Mouse (Mus musculus): ENCODE results near the gene Dnajb1. TPM values are rescaled to one million over a fixed set of nuclear protein-coding genes. Genes with fewer than 3 reads are reported as not detected.
A peak's percentile ranks its signal among the peaks of the same experiment; 100 is the strongest.
"Not testable (repeated sequence)": the region's sequence is repeated elsewhere in the genome, so short reads cannot be mapped to it uniquely, and the experiment has no call there.

Gene Dnajb1
- polyA plus RNA-seq, 1 experiment from 2014 or later: 75.9 TPM

DNA sequence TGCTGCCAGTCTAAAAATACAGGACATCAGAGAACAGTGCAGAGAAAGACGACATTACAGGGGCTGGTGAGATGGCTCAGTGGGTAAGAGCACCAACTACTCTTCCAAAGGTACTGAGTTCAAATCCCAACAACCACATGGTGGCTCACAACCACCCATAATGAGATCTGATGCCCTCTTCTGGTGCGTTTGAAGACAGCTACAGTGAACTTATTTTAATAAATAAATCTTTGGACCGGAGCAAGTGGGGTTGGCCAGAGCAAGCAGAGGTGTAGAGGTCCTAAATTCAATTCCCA, 13.0 kb upstream of the Dnajb1 start:
- H3K27me3 ChIP-seq (replicated peaks; ENCODE audit: control insufficient read depth, insufficient read depth, low read length); H3K9me3 ChIP-seq (ENCODE audit: control insufficient read depth, low read length); H3K36me3 ChIP-seq (ENCODE audit: control insufficient read depth, insufficient read depth, low read length); ATAC-seq (replicated peaks; ENCODE audit: low FRiP score); DNase-seq (ENCODE audit: low spot score): not testable (repeated sequence)
- Histone ChIP-seq H3K27ac (ENCODE audit: low read depth, low read length) (peak overlapping the region; percentile 90), H3K9ac (ENCODE audit: low read depth, low read length) (peak overlapping the region; percentile 74), H3K4me2 (peak overlapping the region; percentile 76), H3K4me1 (replicated peaks; ENCODE audit: control insufficient read depth, insufficient read depth, low read length) (peaks cover 20% of the 10 kb centered on the region), H3K4me3 (ENCODE audit: low read depth, low read length) (peak overlapping the region; percentile 90)
- WGBS: 54% methylated on average over 3 of the region's 3 CpGs

DNA sequence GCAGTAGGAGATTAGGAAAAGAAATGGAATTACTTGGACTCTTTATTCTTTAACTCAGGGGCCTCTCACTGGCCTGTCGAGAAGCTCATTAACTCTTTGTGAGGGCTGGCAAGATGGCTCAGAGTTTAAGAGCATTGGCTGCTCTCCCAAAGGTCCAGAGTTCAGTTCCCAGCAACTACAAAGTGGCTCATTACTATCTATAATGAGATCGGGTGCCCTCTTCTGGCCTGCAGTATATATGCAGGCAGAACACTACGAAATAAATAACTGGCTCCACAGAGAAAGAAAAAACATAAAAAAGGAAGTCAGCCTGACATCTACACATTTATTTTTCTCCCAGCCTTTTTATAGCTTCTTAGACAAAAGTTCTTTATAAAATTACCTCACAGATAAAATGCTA, 11.6 kb upstream of the Dnajb1 start:
- ATAC-seq (replicated peaks; ENCODE audit: low FRiP score) (no peak), DNase-seq (ENCODE audit: low spot score) (no peak)
- peaks cover 24% of the 10 kb centered on the region for H3K4me1 ChIP-seq (replicated peaks; ENCODE audit: control insufficient read depth, insufficient read depth, low read length)
- no peaks in the 10 kb centered on the region for H3K27me3 ChIP-seq (replicated peaks; ENCODE audit: control insufficient read depth, insufficient read depth, low read length)
- 28% methylated on average over 3 of the region's 3 CpGs for WGBS
- H3K27ac ChIP-seq (ENCODE audit: low read depth, low read length): no peak overlapping the region
- H3K36me3 ChIP-seq (ENCODE audit: control insufficient read depth, insufficient read depth, low read length): no peaks in the 10 kb centered on the region
- H3K4me2 ChIP-seq: no peak overlapping the region
- no peak overlapping the region for H3K4me3 ChIP-seq (ENCODE audit: low read depth, low read length)
- H3K9ac ChIP-seq (ENCODE audit: low read depth, low read length): no peak overlapping the region
- no peaks in the 10 kb centered on the region for H3K9me3 ChIP-seq (ENCODE audit: control insufficient read depth, low read length)

DNA sequence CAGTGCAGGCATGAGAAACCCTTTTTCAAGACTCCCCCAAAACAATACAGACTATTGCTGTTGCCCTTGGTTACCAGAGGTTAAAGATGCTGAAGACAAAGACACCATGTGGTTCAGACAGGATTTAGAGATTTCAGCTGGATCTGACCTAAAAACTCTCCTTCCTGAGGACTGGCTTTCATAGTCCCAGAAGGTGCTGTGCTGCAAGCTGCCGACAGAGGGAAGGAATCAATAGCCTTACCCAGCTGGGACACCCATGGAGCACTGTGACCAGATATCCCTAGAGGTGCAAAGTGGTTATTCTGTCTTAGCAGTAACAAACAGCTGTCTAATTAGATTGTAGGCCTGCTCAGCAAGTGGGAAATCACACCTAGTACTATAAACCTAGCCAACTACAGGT, 9.8 kb upstream of the Dnajb1 start:
- DNase-seq (ENCODE audit: low spot score) (no peak), ATAC-seq (replicated peaks; ENCODE audit: low FRiP score) (no peak)
- WGBS: 31% methylated on average over 1 of the region's 1 CpGs
- Histone ChIP-seq H3K27ac (ENCODE audit: low read depth, low read length) (no peak overlapping the region), H3K36me3 (ENCODE audit: control insufficient read depth, insufficient read depth, low read length) (no peaks in the 10 kb centered on the region), H3K9ac (ENCODE audit: low read depth, low read length) (no peak overlapping the region), H3K4me1 (replicated peaks; ENCODE audit: control insufficient read depth, insufficient read depth, low read length) (peaks cover 19% of the 10 kb centered on the region), H3K4me2 (no peak overlapping the region), H3K27me3 (replicated peaks; ENCODE audit: control insufficient read depth, insufficient read depth, low read length) (no peaks in the 10 kb centered on the region), H3K9me3 (ENCODE audit: control insufficient read depth, low read length) (no peaks in the 10 kb centered on the region), H3K4me3 (ENCODE audit: low read depth, low read length) (no peak overlapping the region)

DNA sequence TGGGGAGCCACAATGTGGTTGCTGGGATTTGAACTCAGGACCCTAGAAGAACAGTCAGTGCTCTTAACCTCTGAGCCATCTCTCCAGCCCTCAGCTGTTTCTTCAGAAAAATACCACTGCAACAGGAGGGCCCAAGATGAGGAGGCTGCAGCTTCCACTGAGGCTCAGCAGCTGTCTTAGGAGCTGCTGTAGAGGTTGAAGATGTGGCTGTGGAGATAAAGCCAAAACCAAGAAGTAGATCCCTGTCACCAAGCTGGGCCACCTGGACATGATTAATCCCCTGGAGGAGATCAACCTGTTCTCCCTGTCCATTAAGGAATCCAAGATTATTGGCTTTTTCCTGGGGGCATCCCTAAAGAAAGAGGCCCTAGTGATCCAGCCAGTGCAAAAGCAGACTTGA, 8.2 kb upstream of the Dnajb1 start:
- peaks cover 17% of the 10 kb centered on the region for H3K4me1 ChIP-seq (replicated peaks; ENCODE audit: control insufficient read depth, insufficient read depth, low read length)
- peak overlapping the region; percentile 74 for H3K27ac ChIP-seq (ENCODE audit: low read depth, low read length)
- peak overlapping the region; percentile 6 for H3K4me2 ChIP-seq
- no peaks in the 10 kb centered on the region for H3K36me3 ChIP-seq (ENCODE audit: control insufficient read depth, insufficient read depth, low read length)
- peak; percentile 33 for ATAC-seq (replicated peaks; ENCODE audit: low FRiP score)
- no peak overlapping the region for H3K4me3 ChIP-seq (ENCODE audit: low read depth, low read length)
- H3K27me3 ChIP-seq (replicated peaks; ENCODE audit: control insufficient read depth, insufficient read depth, low read length): no peaks in the 10 kb centered on the region
- H3K9ac ChIP-seq (ENCODE audit: low read depth, low read length): no peak overlapping the region
- DNase-seq (ENCODE audit: low spot score): no peak
- no peaks in the 10 kb centered on the region for H3K9me3 ChIP-seq (ENCODE audit: control insufficient read depth, low read length)

DNA sequence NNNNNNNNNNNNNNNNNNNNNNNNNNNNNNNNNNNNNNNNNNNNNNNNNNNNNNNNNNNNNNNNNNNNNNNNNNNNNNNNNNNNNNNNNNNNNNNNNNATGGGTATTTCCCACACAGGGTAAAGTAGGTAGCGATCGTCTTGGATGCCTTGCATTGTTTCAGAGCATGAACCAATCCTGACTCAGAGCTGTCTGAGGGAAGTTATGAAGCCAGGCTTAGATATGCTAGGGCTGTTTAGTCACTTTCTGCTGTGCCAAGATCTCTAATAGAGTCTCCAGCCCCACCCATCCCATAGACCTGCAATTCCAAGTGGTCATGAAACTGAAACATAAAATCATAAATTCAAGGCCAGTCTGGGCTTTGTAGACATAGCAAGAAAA, 5.4 kb upstream of the Dnajb1 start:
- Histone ChIP-seq H3K27me3 (replicated peaks; ENCODE audit: control insufficient read depth, insufficient read depth, low read length) (no peaks in the 10 kb centered on the region), H3K4me3 (ENCODE audit: low read depth, low read length) (no peak overlapping the region), H3K27ac (ENCODE audit: low read depth, low read length) (no peak overlapping the region; the same call in 1 of the 2 replicates), H3K4me2 (no peak overlapping the region), H3K9me3 (ENCODE audit: control insufficient read depth, low read length) (no peaks in the 10 kb centered on the region), H3K36me3 (ENCODE audit: control insufficient read depth, insufficient read depth, low read length) (no peaks in the 10 kb centered on the region), H3K4me1 (replicated peaks; ENCODE audit: control insufficient read depth, insufficient read depth, low read length) (peaks cover 22% of the 10 kb centered on the region), H3K9ac (ENCODE audit: low read depth, low read length) (no peak overlapping the region)
- ATAC-seq (replicated peaks; ENCODE audit: low FRiP score) (no peak), DNase-seq (ENCODE audit: low spot score) (no peak)
- 80% methylated on average over 2 of the region's 2 CpGs for WGBS

DNA sequence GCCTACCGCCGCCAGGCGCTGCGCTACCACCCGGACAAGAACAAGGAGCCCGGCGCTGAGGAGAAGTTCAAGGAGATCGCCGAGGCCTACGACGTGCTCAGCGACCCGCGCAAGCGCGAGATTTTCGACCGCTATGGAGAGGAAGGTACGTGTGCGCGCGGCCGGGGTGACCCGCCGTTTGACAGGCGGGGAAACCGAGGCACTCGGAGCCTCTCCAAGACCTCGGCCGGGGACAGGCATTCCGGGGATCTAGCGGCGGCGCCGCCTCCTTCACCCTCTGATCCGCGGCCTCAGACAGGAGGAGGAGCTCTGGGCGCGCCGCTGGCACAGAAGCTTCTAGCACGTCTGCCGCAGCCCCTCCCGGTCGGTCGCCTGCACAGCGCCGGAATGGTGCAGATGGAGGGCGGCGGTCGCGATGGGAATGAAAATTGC, 421 bp downstream of the Dnajb1 start:
- Histone ChIP-seq H3K9ac (ENCODE audit: low read depth, low read length) (peak overlapping the region; percentile 96), H3K36me3 (ENCODE audit: control insufficient read depth, insufficient read depth, low read length) (peaks cover 26% of the 10 kb centered on the region; the same call in 1 of the 2 replicates), H3K27me3 (replicated peaks; ENCODE audit: control insufficient read depth, insufficient read depth, low read length) (no peaks in the 10 kb centered on the region), H3K4me1 (replicated peaks; ENCODE audit: control insufficient read depth, insufficient read depth, low read length) (peaks cover 21% of the 10 kb centered on the region), H3K9me3 (ENCODE audit: control insufficient read depth, low read length) (no peaks in the 10 kb centered on the region), H3K4me3 (ENCODE audit: low read depth, low read length) (peak overlapping the region; percentile 84), H3K27ac (ENCODE audit: low read depth, low read length) (peak overlapping the region; percentile 98), H3K4me2 (peak overlapping the region; percentile 94)
- DNase-seq (ENCODE audit: low spot score) (peak; percentile 81), ATAC-seq (replicated peaks; ENCODE audit: low FRiP score) (peak; percentile 78)
- under 1% methylated on average over 51 of the region's 51 CpGs for WGBS

DNA sequence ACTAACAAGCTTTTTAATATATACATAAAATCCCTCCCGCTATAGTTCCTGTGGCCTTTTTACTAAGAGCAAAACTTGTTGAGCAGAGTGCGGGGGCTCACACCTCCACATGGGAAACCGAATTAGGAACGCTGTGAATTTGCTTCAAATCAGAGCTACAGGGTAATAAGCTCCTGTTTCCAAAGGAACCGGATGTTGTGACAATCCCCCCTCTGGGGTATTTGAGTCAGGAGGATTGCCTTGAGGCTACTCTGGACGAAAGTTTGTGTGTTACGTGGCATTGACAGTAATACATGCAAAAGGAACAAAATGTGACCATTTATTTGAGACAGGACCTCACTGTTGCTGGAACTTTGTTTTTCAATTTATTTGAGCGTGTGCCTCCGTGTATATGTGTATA, 1.1 kb downstream of the Dnajb1 start:
- Histone ChIP-seq H3K4me1 (replicated peaks; ENCODE audit: control insufficient read depth, insufficient read depth, low read length) (peaks cover 21% of the 10 kb centered on the region), H3K4me2 (peak overlapping the region; percentile 94), H3K27me3 (replicated peaks; ENCODE audit: control insufficient read depth, insufficient read depth, low read length) (no peaks in the 10 kb centered on the region), H3K27ac (ENCODE audit: low read depth, low read length) (peak overlapping the region; percentile 98), H3K9ac (ENCODE audit: low read depth, low read length) (peak overlapping the region; percentile 96), H3K36me3 (ENCODE audit: control insufficient read depth, insufficient read depth, low read length) (peaks cover 31% of the 10 kb centered on the region; the same call in 1 of the 2 replicates), H3K4me3 (ENCODE audit: low read depth, low read length) (peak overlapping the region; percentile 84), H3K9me3 (ENCODE audit: control insufficient read depth, low read length) (no peaks in the 10 kb centered on the region)
- DNase-seq (ENCODE audit: low spot score) (no peak), ATAC-seq (replicated peaks; ENCODE audit: low FRiP score) (no peak)
- 27% methylated on average over 9 of the region's 9 CpGs for WGBS

DNA sequence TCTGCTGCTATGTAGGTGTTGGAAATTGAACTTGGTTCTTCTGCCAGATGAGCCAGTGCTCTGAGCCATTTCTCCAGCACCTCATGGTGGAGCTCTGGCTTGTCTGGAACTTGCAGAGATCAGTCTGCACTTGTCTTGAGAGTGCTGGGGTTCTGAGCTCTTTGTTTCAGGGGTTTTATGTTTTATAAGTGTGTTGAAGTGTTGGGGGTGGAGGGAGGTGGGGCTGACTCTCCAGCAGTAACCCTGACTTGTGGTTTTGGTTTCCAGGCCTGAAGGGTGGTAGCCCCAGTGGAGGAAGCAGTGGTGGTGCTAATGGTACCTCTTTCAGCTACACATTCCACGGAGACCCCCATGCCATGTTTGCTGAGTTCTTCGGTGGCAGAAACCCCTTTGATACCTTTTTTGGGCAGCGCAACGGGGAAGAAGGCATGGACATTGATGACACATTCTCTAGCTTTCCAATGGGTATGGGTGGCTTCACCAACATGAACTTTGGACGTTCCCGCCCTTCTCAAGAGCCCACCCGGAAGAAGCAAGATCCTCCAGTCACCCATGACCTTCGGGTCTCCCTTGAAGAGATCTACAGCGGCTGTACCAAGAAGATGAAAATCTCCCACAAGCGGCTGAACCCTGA, 1.7 kb downstream of the Dnajb1 start:
- Histone ChIP-seq H3K27ac (ENCODE audit: low read depth, low read length) (no peak overlapping the region), H3K4me3 (ENCODE audit: low read depth, low read length) (peak overlapping the region; percentile 84), H3K9me3 (ENCODE audit: control insufficient read depth, low read length) (no peaks in the 10 kb centered on the region), H3K4me2 (peak overlapping the region; percentile 94), H3K36me3 (ENCODE audit: control insufficient read depth, insufficient read depth, low read length) (peaks cover 31% of the 10 kb centered on the region; the same call in 1 of the 2 replicates), H3K9ac (ENCODE audit: low read depth, low read length) (peak overlapping the region; percentile 96), H3K4me1 (replicated peaks; ENCODE audit: control insufficient read depth, insufficient read depth, low read length) (peaks cover 21% of the 10 kb centered on the region), H3K27me3 (replicated peaks; ENCODE audit: control insufficient read depth, insufficient read depth, low read length) (no peaks in the 10 kb centered on the region)
- WGBS: 84% methylated on average over 10 of the region's 10 CpGs
- ATAC-seq (replicated peaks; ENCODE audit: low FRiP score): no peak
- DNase-seq (ENCODE audit: low spot score): no peak

DNA sequence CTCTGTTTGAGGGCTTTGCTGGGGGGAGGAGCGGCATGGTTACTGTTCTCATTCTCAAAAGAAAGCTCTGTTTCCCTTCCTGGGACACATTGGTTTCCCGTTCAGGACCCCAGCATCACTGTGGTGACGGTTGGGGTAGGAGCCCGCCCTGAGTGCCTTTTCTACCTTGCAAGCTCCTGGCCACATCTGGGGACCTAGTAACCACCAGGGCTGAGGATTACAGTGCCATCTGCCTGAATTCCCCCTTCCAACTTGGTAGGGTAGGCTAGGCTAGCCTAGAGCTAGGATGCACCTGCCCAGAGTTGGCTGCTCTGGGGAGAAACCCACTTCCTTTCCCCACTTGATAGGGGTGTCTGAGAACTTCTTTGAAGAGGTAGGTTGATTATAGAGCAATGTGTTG, 3.9 kb downstream of the Dnajb1 start:
- Histone ChIP-seq H3K9ac (ENCODE audit: low read depth, low read length) (no peak overlapping the region), H3K36me3 (ENCODE audit: control insufficient read depth, insufficient read depth, low read length) (peaks cover 31% of the 10 kb centered on the region; the same call in 1 of the 2 replicates), H3K27me3 (replicated peaks; ENCODE audit: control insufficient read depth, insufficient read depth, low read length) (no peaks in the 10 kb centered on the region), H3K4me1 (replicated peaks; ENCODE audit: control insufficient read depth, insufficient read depth, low read length) (peaks cover 17% of the 10 kb centered on the region), H3K27ac (ENCODE audit: low read depth, low read length) (no peak overlapping the region), H3K4me3 (ENCODE audit: low read depth, low read length) (no peak overlapping the region), H3K9me3 (ENCODE audit: control insufficient read depth, low read length) (no peaks in the 10 kb centered on the region), H3K4me2 (no peak overlapping the region)
- 93% methylated on average over 4 of the region's 4 CpGs for WGBS
- DNase-seq (ENCODE audit: low spot score) (no peak), ATAC-seq (replicated peaks; ENCODE audit: low FRiP score) (no peak)
